In genomic region chr3:142237621-142238020, GRCm38 (mm10) we compare ENCODE assay signal across 24 mouse cellular contexts.
DNase-seq lines count a peak whose midpoint lies in the region; ATAC-seq lines count a peak whose summit lies in the region.
"Had no signal": no experiment of that assay in that cellular context is flagged by ENCODE, and none has a peak within 500 bp of the region (broad histone marks: within the 10 kb centered on the region; RNA-seq: fewer than 3 reads in every experiment).

No protein-coding gene starts in this region.

- 37% methylated on average over 5 of the region's 5 CpGs for WGBS in forebrain, embryonic 14.5 days
- 63% methylated on average over 5 of the region's 5 CpGs for WGBS in forebrain, embryonic 12.5 days
- WGBS in limb, embryonic 11.5 days = 53% methylated on average over 5 of the region's 5 CpGs
- WGBS in limb, embryonic 10.5 days = 68% methylated on average over 5 of the region's 5 CpGs
- 23% methylated on average over 5 of the region's 5 CpGs for WGBS in forebrain, embryonic 16.5 days
- 87% methylated on average over 5 of the region's 5 CpGs for WGBS in intestine, embryonic 15.5 days

- H3K27me3 ChIP-seq in forebrain, embryonic 14.5 days (replicated peaks; ENCODE audit: control insufficient read depth, insufficient read depth, low read length) = no peaks in the 10 kb centered on the region
- no peaks in the 10 kb centered on the region for H3K27me3 ChIP-seq in forebrain, embryonic 12.5 days
- H3K27me3 ChIP-seq in limb, embryonic 11.5 days (ENCODE audit: control insufficient read depth, insufficient read depth, low read length) = peaks cover 4% of the 10 kb centered on the region; the same call in 1 of the 2 replicates
- peaks cover 76% of the 10 kb centered on the region for H3K27me3 ChIP-seq in limb, embryonic 10.5 days (ENCODE audit: low read depth, poor library complexity, severe bottlenecking)
- H3K27me3 ChIP-seq in forebrain, embryonic 16.5 days (replicated peaks; ENCODE audit: control insufficient read depth, insufficient read depth, low read length) = no peaks in the 10 kb centered on the region
- no peaks in the 10 kb centered on the region for H3K27me3 ChIP-seq in intestine, embryonic 15.5 days (replicated peaks)
- H3K27me3 ChIP-seq: embryonic facial prominence, embryonic 12.5 days; hindbrain, embryonic 13.5 days had no signal

- no peaks in the 10 kb centered on the region for H3K9me3 ChIP-seq in forebrain, embryonic 14.5 days (replicated peaks; ENCODE audit: control insufficient read depth, low read length)
- no peaks in the 10 kb centered on the region for H3K9me3 ChIP-seq in forebrain, embryonic 12.5 days
- H3K9me3 ChIP-seq in limb, embryonic 11.5 days (ENCODE audit: control insufficient read depth, low read length) = no peaks in the 10 kb centered on the region
- no peaks in the 10 kb centered on the region for H3K9me3 ChIP-seq in limb, embryonic 10.5 days (replicated peaks)
- no peaks in the 10 kb centered on the region for H3K9me3 ChIP-seq in forebrain, embryonic 16.5 days (ENCODE audit: control insufficient read depth, low read length)
- H3K9me3 ChIP-seq in intestine, embryonic 15.5 days = no peaks in the 10 kb centered on the region
- H3K9me3 ChIP-seq: embryonic facial prominence, embryonic 12.5 days; hindbrain, embryonic 13.5 days had no signal

- H3K36me3 ChIP-seq in forebrain, embryonic 14.5 days (ENCODE audit: control insufficient read depth, insufficient read depth, low read length) = no peaks in the 10 kb centered on the region
- no peaks in the 10 kb centered on the region for H3K36me3 ChIP-seq in forebrain, embryonic 12.5 days (replicated peaks)
- H3K36me3 ChIP-seq in limb, embryonic 11.5 days (ENCODE audit: control insufficient read depth, insufficient read depth, low read length) = no peaks in the 10 kb centered on the region
- no peaks in the 10 kb centered on the region for H3K36me3 ChIP-seq in limb, embryonic 10.5 days
- H3K36me3 ChIP-seq in forebrain, embryonic 16.5 days (ENCODE audit: control insufficient read depth, insufficient read depth) = no peaks in the 10 kb centered on the region
- no peaks in the 10 kb centered on the region for H3K36me3 ChIP-seq in intestine, embryonic 15.5 days
- H3K36me3 ChIP-seq: embryonic facial prominence, embryonic 12.5 days; hindbrain, embryonic 13.5 days had no signal

- no peak overlapping the region for H3K27ac ChIP-seq in forebrain, embryonic 14.5 days (ENCODE audit: low read depth, low read length)
- no peak overlapping the region for H3K27ac ChIP-seq in forebrain, embryonic 12.5 days
- no peak overlapping the region for H3K27ac ChIP-seq in limb, embryonic 11.5 days (replicated peaks; ENCODE audit: low read depth, low read length)
- no peak overlapping the region for H3K27ac ChIP-seq in limb, embryonic 10.5 days
- H3K27ac ChIP-seq in forebrain, embryonic 16.5 days (ENCODE audit: low read length) = no peak overlapping the region
- H3K27ac ChIP-seq in intestine, embryonic 15.5 days = no peak overlapping the region
- H3K27ac ChIP-seq: embryonic facial prominence, embryonic 12.5 days; gastrocnemius, adult 2 months; hindbrain, embryonic 13.5 days had no signal

- no peak overlapping the region for H3K4me3 ChIP-seq in forebrain, embryonic 14.5 days (ENCODE audit: low read depth, low read length)
- H3K4me3 ChIP-seq in forebrain, embryonic 12.5 days (replicated peaks) = no peak overlapping the region
- H3K4me3 ChIP-seq in limb, embryonic 11.5 days (ENCODE audit: low read depth, low read length) = no peak overlapping the region
- H3K4me3 ChIP-seq in limb, embryonic 10.5 days = no peak overlapping the region
- H3K4me3 ChIP-seq in forebrain, embryonic 16.5 days (replicated peaks; ENCODE audit: low read length) = no peak overlapping the region
- H3K4me3 ChIP-seq in intestine, embryonic 15.5 days (replicated peaks) = no peak overlapping the region
- H3K4me3 ChIP-seq: embryonic facial prominence, embryonic 12.5 days; erythroblast, embryonic 14.5 days; gastrocnemius, adult 2 months; hindbrain, embryonic 13.5 days had no signal

- DNase-seq in forebrain, embryonic 14.5 days (ENCODE audit: low spot score) = peak; percentile 67
- DNase-seq in limb, embryonic 11.5 days (ENCODE audit: low spot score) = peak; percentile 16
- no peak for DNase-seq in limb, embryonic 10.5 days (ENCODE audit: low spot score)
- DNase-seq in cerebellum, postnatal 14 days = no peak
- DNase-seq: adrenal gland, adult 2 months; adrenal gland, postnatal 14 days; cerebellum, adult 11-12 months; cerebellum, adult 8-10 months; cerebellum, postnatal 10 days; gastrocnemius, adult 2 months; gastrocnemius, postnatal 14 days; heart, adult 11 months; kidney, adult 2 months had no signal

- H3K4me1 ChIP-seq in forebrain, embryonic 14.5 days (ENCODE audit: control insufficient read depth, insufficient read depth, low read length) = peaks cover 5% of the 10 kb centered on the region; the same call in 1 of the 2 replicates
- peaks cover 3% of the 10 kb centered on the region; the same call in 1 of the 2 replicates for H3K4me1 ChIP-seq in forebrain, embryonic 12.5 days
- no peaks in the 10 kb centered on the region for H3K4me1 ChIP-seq in limb, embryonic 11.5 days (ENCODE audit: control insufficient read depth, insufficient read depth, low read length)
- H3K4me1 ChIP-seq in limb, embryonic 10.5 days = peaks cover 50% of the 10 kb centered on the region
- H3K4me1 ChIP-seq in forebrain, embryonic 16.5 days (replicated peaks; ENCODE audit: control insufficient read depth, insufficient read depth, low read length) = peaks cover 24% of the 10 kb centered on the region
- no peaks in the 10 kb centered on the region for H3K4me1 ChIP-seq in intestine, embryonic 15.5 days (replicated peaks)
- H3K4me1 ChIP-seq: hindbrain, embryonic 13.5 days had no signal

- no peak overlapping the region for H3K4me2 ChIP-seq in forebrain, embryonic 14.5 days (ENCODE audit: low read length)
- no peak overlapping the region for H3K4me2 ChIP-seq in forebrain, embryonic 12.5 days
- no peak overlapping the region for H3K4me2 ChIP-seq in limb, embryonic 11.5 days (ENCODE audit: low read depth, severe bottlenecking)
- H3K4me2 ChIP-seq in forebrain, embryonic 16.5 days (ENCODE audit: low read length) = no peak overlapping the region
- H3K4me2 ChIP-seq in intestine, embryonic 15.5 days (replicated peaks) = no peak overlapping the region
- H3K4me2 ChIP-seq: embryonic facial prominence, embryonic 12.5 days; heart, embryonic 11.5 days; hindbrain, embryonic 13.5 days had no signal

- no peak overlapping the region for H3K9ac ChIP-seq in forebrain, embryonic 14.5 days (ENCODE audit: low read length)
- H3K9ac ChIP-seq in forebrain, embryonic 12.5 days = no peak overlapping the region
- H3K9ac ChIP-seq in limb, embryonic 11.5 days (ENCODE audit: low read length) = no peak overlapping the region
- H3K9ac ChIP-seq in forebrain, embryonic 16.5 days (replicated peaks; ENCODE audit: low read depth, low read length) = no peak overlapping the region
- H3K9ac ChIP-seq in intestine, embryonic 15.5 days = no peak overlapping the region
- H3K9ac ChIP-seq: embryonic facial prominence, embryonic 12.5 days; hindbrain, embryonic 13.5 days had no signal

- peak; percentile 56; the same call in 1 of the 2 replicates for ATAC-seq in forebrain, embryonic 14.5 days
- no peak for ATAC-seq in forebrain, embryonic 12.5 days (ENCODE audit: low FRiP score)
- no peak for ATAC-seq in limb, embryonic 11.5 days (ENCODE audit: insufficient number of reproducible peaks, low FRiP score, low TSS enrichment, low read depth)
- peak; percentile 68 for ATAC-seq in forebrain, embryonic 16.5 days
- ATAC-seq in intestine, embryonic 15.5 days = no peak
- ATAC-seq: CD4-positive, CD25-positive, alpha-beta regulatory T cell, adult 4 months; hindbrain, embryonic 16.5 days; inflammation-experienced regulatory T-cells, adult 6 months; intestine, postnatal 0 days had no signal

Comparison
In these comparisons a context has a peak if more than half of its experiments do, and no peak if none do; other contexts are left out.
1. ATAC-seq: peak in forebrain, embryonic 14.5 days (single experiment) and forebrain, embryonic 16.5 days (single experiment); none in forebrain, embryonic 12.5 days (single experiment), limb, embryonic 11.5 days (single experiment) and intestine, embryonic 15.5 days (single experiment).
2. DNase-seq: peak in forebrain, embryonic 14.5 days (single experiment) and limb, embryonic 11.5 days (single experiment); none in limb, embryonic 10.5 days (single experiment) and cerebellum, postnatal 14 days (0 of 2).